Mouse (Mus musculus): Measurements from ENCODE around the gene Edil3. TPM values are rescaled to one million over a fixed set of nuclear protein-coding genes. Genes with fewer than 3 reads are reported as not detected.
A peak's percentile ranks its signal among the peaks of the same experiment; 100 is the strongest.

The Edil3 gene
- polyA plus RNA-seq, 1 experiment from 2014 or later = 46.9 TPM

DNA sequence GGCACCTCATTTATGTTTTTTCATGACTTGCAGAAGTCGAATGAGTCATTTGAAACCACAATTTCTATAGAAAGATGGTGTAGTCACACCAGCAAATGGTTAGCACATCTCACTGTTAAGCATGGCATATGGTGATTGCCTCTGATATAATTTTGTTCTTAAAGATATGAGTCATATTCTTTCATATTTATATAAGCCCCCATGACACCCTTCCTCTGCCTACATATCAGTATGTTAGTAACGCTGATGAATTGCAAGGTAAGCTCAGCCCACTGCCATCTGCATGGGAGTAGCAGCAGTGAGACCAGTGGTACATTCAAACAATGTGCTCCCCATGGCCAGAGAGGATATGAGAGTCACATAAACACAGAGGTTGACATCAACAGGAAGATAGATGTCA, 503.0 kb downstream of the Edil3 start:
- no peak for ATAC-seq (replicated peaks)
- no peak overlapping the region for H3K4me3 ChIP-seq
- H3K36me3 ChIP-seq = no peaks in the 10 kb centered on the region
- no peaks in the 10 kb centered on the region for H3K9me3 ChIP-seq
- no peak overlapping the region for H3K4me2 ChIP-seq (replicated peaks)
- H3K9ac ChIP-seq (replicated peaks) = no peak overlapping the region
- no peaks in the 10 kb centered on the region for H3K4me1 ChIP-seq
- 84% methylated on average over 2 of the region's 2 CpGs for WGBS
- no peaks in the 10 kb centered on the region for H3K27me3 ChIP-seq
- no peak overlapping the region for H3K27ac ChIP-seq (replicated peaks)

DNA sequence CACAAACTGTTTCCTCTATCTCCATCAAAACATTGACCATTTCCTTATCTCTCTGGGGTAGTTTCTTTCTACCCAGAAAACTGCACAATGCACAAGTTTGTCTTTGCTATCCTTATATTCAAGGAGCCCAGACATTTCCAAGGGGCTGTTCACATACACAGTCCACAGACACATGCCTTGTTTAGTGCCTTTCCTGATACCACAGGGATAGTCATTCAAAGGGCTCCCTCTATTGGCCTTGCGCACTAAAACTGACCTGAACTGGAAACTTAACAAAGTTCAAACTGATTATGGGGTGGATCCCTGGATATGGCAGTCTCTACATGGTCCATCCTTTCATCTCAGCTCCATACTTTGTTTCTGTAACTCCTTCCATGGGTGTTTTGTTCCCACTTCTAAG, 513.2 kb downstream of the Edil3 start:
- Histone ChIP-seq H3K4me2 (replicated peaks) (no peak overlapping the region), H3K9me3 (no peaks in the 10 kb centered on the region), H3K9ac (replicated peaks) (no peak overlapping the region), H3K4me3 (no peak overlapping the region), H3K27ac (replicated peaks) (no peak overlapping the region), H3K4me1 (peaks cover 12% of the 10 kb centered on the region), H3K36me3 (no peaks in the 10 kb centered on the region), H3K27me3 (no peaks in the 10 kb centered on the region)
- 50% methylated on average over 1 of the region's 1 CpGs for WGBS
- 0 out of 2 replicates have a peak, but pooled peaks have one; percentile 47 for ATAC-seq (replicated peaks)

DNA sequence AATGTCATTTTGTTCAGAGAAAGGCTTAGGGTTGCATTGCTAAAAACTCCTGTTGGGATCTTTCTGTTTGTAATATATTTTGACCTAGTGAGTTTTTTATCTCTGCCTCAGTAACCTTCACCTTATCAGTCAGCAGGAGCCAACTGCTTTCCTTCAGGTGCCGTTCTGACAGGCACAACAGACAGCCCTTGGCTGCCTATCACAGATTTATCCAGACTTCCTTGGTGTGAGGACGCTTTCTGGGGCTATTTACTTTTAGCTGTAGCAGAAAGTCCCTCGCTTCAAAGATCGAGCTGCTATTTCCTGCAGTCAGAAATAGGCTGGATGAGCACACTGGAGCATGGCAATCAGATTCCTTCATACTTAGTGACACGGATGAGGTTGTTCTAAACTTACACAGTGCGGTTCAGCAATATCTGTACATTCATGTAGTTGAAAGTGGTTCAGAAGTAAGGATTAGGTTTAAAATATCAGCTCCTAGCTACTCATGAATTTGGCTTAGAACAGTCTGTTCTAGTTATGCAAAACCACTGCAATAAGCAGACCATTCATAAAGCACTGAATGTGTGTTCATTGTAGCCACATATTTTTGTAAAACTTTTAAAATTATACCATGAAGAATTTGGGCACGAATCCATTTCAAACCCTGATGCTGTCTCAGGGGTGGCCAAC, 514.8 kb downstream of the Edil3 start:
- peaks cover 13% of the 10 kb centered on the region for H3K4me1 ChIP-seq
- H3K27ac ChIP-seq (replicated peaks) = no peak overlapping the region
- no peaks in the 10 kb centered on the region for H3K36me3 ChIP-seq
- WGBS = 72% methylated on average over 7 of the region's 7 CpGs
- ATAC-seq (replicated peaks) = no peak
- no peaks in the 10 kb centered on the region for H3K27me3 ChIP-seq
- H3K4me2 ChIP-seq (replicated peaks) = no peak overlapping the region
- H3K9ac ChIP-seq (replicated peaks) = no peak overlapping the region
- no peaks in the 10 kb centered on the region for H3K9me3 ChIP-seq
- H3K4me3 ChIP-seq = no peak overlapping the region

DNA sequence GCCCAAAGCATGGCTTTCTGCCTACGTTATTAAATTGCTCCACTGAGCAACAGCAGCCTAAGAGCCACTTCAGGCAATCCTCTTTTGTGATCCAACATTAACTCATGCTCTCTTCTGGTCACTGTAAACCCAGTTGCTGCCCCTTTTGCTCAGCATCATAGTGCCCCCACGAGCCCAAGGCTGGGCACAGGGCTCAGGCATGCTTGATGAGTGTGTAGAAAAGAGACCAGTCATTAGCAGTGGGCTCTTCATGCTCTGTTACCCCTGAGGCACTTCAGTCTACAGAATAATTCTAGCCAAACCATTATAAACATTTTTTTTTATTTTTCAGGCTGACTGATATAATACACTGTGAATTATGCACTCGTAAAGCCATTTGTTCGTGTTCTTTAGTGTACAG, 517.8 kb downstream of the Edil3 start:
- no peak overlapping the region for H3K4me3 ChIP-seq
- H3K27ac ChIP-seq (replicated peaks) = no peak overlapping the region
- H3K4me2 ChIP-seq (replicated peaks) = no peak overlapping the region
- H3K9ac ChIP-seq (replicated peaks) = no peak overlapping the region
- 21% methylated on average over 4 of the region's 4 CpGs for WGBS
- no peaks in the 10 kb centered on the region for H3K9me3 ChIP-seq
- no peaks in the 10 kb centered on the region for H3K27me3 ChIP-seq
- H3K36me3 ChIP-seq = no peaks in the 10 kb centered on the region
- H3K4me1 ChIP-seq = peaks cover 13% of the 10 kb centered on the region
- ATAC-seq (replicated peaks) = peak; percentile 91

DNA sequence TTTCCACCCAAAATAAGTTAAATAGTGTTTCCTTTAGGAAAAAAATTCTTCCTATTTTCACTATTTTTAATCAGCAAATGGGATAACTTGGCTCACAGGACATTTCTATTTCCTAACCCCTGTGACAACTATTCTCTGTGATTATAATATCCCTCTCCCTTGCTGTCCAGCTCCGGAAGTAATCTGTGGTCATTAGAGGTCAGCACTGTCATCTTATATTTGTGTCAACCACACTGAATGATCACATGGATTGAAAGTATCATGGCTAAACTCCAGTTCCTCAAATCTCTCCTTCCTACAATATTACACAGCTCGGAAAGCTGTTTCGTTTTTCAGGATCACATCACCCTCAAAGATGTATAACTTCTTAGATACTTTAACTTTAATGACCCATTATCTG, 518.5 kb downstream of the Edil3 start:
- no peak overlapping the region for H3K27ac ChIP-seq (replicated peaks)
- no peaks in the 10 kb centered on the region for H3K27me3 ChIP-seq
- no peaks in the 10 kb centered on the region for H3K36me3 ChIP-seq
- peaks cover 13% of the 10 kb centered on the region for H3K4me1 ChIP-seq
- H3K9ac ChIP-seq (replicated peaks) = no peak overlapping the region
- no peak overlapping the region for H3K4me2 ChIP-seq (replicated peaks)
- no peak for ATAC-seq (replicated peaks)
- H3K4me3 ChIP-seq = no peak overlapping the region
- no peaks in the 10 kb centered on the region for H3K9me3 ChIP-seq
- 86% methylated on average over 3 of the region's 3 CpGs for WGBS

DNA sequence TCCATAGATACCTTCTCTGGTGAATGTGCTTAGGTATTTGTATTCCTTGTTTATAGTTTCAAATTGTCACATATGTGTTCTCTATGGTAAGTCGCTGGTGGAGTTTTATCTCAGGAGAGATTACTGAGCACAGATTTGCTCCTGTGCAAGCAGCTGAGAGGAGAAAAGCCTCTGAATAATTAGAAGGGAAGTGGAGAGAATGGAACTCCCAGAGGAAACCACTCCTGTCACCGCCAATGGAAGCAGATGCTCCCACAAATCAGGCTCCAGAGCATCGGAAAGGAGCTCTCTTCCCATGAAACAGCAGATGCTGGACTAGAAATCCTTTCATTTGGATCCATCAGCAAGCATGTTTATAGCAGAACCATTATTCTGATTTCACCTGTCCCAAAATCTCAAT, 534.0 kb downstream of the Edil3 start:
- Histone ChIP-seq H3K9me3 (no peaks in the 10 kb centered on the region), H3K9ac (replicated peaks) (no peak overlapping the region), H3K4me2 (replicated peaks) (no peak overlapping the region), H3K4me1 (no peaks in the 10 kb centered on the region), H3K36me3 (no peaks in the 10 kb centered on the region), H3K27ac (replicated peaks) (no peak overlapping the region), H3K27me3 (no peaks in the 10 kb centered on the region), H3K4me3 (no peak overlapping the region)
- whole genome bisulfite sequencing = 64% methylated on average over 3 of the region's 3 CpGs
- no peak for ATAC-seq (replicated peaks)

GRCm38 (mm10) chr13:89358407-89358806, 537.1 kb downstream of the Edil3 start:
- Histone ChIP-seq H3K4me3 (no peak overlapping the region), H3K27me3 (no peaks in the 10 kb centered on the region), H3K9ac (replicated peaks) (no peak overlapping the region), H3K9me3 (no peaks in the 10 kb centered on the region), H3K4me2 (replicated peaks) (no peak overlapping the region), H3K27ac (replicated peaks) (no peak overlapping the region), H3K4me1 (0 out of 2 replicates have a peak, but pooled peaks cover 5% of the 10 kb centered on the region), H3K36me3 (no peaks in the 10 kb centered on the region)
- no peak for ATAC-seq (replicated peaks)

DNA sequence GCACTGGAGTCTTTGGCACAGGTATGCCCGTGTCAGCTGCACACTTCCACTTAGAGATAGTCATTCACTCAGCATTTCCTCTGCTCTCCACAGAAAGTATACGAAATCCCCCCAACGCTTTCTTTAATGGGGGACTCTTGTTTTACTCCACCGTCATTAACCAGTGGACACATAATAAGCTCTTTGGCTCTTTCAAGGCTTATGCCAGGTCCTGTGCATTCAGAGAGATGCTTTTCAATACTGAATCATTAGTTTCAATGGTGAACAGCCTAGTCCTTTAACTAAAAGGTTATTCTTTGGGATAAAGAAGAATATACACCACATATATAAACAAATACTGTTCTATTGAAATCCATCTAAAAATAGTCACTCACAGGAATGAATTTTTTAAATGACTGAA, 541.0 kb downstream of the Edil3 start:
- Histone ChIP-seq H3K4me3 (no peak overlapping the region), H3K4me1 (0 out of 2 replicates have a peak, but pooled peaks cover 5% of the 10 kb centered on the region), H3K27ac (replicated peaks) (no peak overlapping the region), H3K27me3 (no peaks in the 10 kb centered on the region), H3K4me2 (replicated peaks) (no peak overlapping the region), H3K36me3 (no peaks in the 10 kb centered on the region), H3K9ac (replicated peaks) (no peak overlapping the region), H3K9me3 (no peaks in the 10 kb centered on the region)
- ATAC-seq (replicated peaks) = peak; percentile 48; the same call in 1 of the 2 replicates
- 17% methylated on average over 4 of the region's 4 CpGs for WGBS

DNA sequence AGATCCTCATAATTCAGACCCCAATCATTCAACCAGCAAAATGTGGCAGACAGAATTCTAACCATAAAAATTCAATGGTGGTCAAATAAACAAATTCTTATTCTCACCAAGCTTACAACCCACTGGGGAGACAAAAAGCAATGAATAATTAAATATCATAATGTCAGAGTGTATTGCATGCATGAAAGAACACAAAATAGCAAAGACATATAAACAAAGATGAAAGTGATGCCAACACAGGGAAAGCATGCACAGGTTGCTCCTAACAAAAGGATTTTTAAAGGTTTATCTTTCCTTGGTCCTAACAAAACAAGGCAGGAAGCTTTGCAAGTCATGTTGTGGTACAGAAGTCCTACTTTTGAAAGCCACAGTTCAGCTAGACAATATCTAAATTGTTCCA, 550.0 kb downstream of the Edil3 start:
- no peak for ATAC-seq (replicated peaks)
- no peaks in the 10 kb centered on the region for H3K9me3 ChIP-seq
- no peak overlapping the region for H3K4me3 ChIP-seq
- no peaks in the 10 kb centered on the region for H3K27me3 ChIP-seq
- H3K36me3 ChIP-seq = no peaks in the 10 kb centered on the region
- no peak overlapping the region for H3K27ac ChIP-seq (replicated peaks)
- peaks cover 3% of the 10 kb centered on the region; the same call in 1 of the 2 replicates for H3K4me1 ChIP-seq
- no peak overlapping the region for H3K4me2 ChIP-seq (replicated peaks)
- H3K9ac ChIP-seq (replicated peaks) = no peak overlapping the region

DNA sequence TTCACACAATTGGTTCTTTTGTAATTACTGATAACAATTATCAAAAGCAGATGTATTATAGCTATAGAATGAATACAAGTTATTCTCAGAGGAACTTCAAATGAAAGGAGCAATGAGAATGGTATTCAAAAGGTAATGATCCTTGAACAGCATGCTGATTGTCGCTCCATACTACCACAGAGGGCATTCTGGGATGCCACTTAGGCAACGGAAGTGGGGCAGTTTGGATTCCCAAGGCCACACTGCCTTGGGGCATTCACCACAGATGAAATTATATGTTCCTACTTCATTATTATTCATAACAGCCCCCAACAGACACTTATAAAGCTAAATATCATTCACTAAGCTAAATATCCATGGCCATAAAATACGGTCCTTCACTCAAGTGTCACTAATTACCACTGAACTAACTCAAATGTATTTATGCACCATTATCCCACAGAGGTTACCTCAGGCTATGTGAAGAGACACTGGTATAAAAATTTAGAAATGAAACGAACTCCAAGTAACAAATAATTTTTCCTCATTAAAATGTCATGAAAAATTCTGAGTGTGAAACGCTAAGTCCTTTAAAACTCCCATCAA, 550.5 kb downstream of the Edil3 start:
- H3K9ac ChIP-seq (replicated peaks) = no peak overlapping the region
- WGBS = 68% methylated on average over 5 of the region's 5 CpGs
- no peak for ATAC-seq (replicated peaks)

More for the DNA sequence above, 550.5 kb downstream of the Edil3 start:
- no peaks in the 10 kb centered on the region for H3K9me3 ChIP-seq
- no peaks in the 10 kb centered on the region for H3K36me3 ChIP-seq
- H3K27ac ChIP-seq (replicated peaks) = no peak overlapping the region
- H3K4me1 ChIP-seq = peaks cover 7% of the 10 kb centered on the region
- no peak overlapping the region for H3K4me3 ChIP-seq
- no peak overlapping the region for H3K4me2 ChIP-seq (replicated peaks)
- no peaks in the 10 kb centered on the region for H3K27me3 ChIP-seq
